Mouse (Mus musculus): ENCODE results near the gene Tbc1d5. TPM values are rescaled to one million over a fixed set of nuclear protein-coding genes. Genes with fewer than 3 reads are reported as not detected.

Gene Tbc1d5
- polyA plus RNA-seq, 1 experiment, result 12.2 TPM

DNA sequence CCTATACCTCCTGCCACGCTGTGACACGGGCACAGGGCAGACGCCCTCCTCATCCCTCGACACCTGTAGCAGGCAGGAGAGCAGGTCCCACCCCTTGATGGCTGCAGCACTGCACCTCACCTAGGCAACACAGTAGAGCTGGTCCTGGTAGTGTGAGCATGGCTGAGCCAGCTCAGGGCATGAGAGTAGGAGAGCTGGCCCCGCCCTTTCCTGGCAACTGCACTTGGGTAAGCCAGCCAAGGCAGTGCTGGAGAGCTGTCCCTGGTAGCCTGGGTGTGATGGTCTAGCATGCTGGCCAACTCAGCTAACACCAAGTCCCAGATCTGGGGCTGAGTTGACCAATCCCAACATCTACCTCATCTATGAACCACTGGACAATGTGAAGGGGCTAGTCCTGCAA, 19.9 kb downstream of the Tbc1d5 start:
- Histone ChIP-seq H3K27me3 (ENCODE audit: control insufficient read depth, insufficient read depth, low read length) (no peaks in the 10 kb centered on the region), H3K4me1 (replicated peaks; ENCODE audit: control insufficient read depth, insufficient read depth, low read length) (no peaks in the 10 kb centered on the region; the same call in 1 of the 2 replicates), H3K36me3 (ENCODE audit: control insufficient read depth, insufficient read depth, low read length) (no peaks in the 10 kb centered on the region), H3K27ac (ENCODE audit: control insufficient read depth, insufficient read depth, low read length) (no peak overlapping the region), H3K4me3 (ENCODE audit: control insufficient read depth, insufficient read depth, low read length) (no peak overlapping the region)
- 96% methylated on average over 5 of the region's 5 CpGs for WGBS
- no peak for DNase-seq
- TF ChIP-seq POLR2A (IDR thresholded peaks at IDR 0.05; ENCODE audit: control insufficient read depth, extremely low read depth, insufficient read depth, low read length, poor library complexity), result no peak
- TF ChIP-seq CTCF (IDR thresholded peaks at IDR 0.05; ENCODE audit: borderline replicate concordance, control insufficient read depth, extremely low read depth, insufficient read depth, low read length, poor library complexity), result no peak

GRCm38 (mm10) chr17:51150999-51151398, 28.2 kb downstream of the Tbc1d5 start:
- H3K27me3 ChIP-seq (ENCODE audit: control insufficient read depth, insufficient read depth, low read length), result no peaks in the 10 kb centered on the region
- H3K27ac ChIP-seq (ENCODE audit: control insufficient read depth, insufficient read depth, low read length), result no peak overlapping the region
- TF ChIP-seq CTCF (IDR thresholded peaks at IDR 0.05; ENCODE audit: borderline replicate concordance, control insufficient read depth, extremely low read depth, insufficient read depth, low read length, poor library complexity) (no peak), POLR2A (IDR thresholded peaks at IDR 0.05; ENCODE audit: control insufficient read depth, extremely low read depth, insufficient read depth, low read length, poor library complexity) (no peak)
- WGBS, result 92% methylated on average over 3 of the region's 3 CpGs
- no peak overlapping the region for H3K4me3 ChIP-seq (ENCODE audit: control insufficient read depth, insufficient read depth, low read length)
- no peaks in the 10 kb centered on the region for H3K36me3 ChIP-seq (ENCODE audit: control insufficient read depth, insufficient read depth, low read length)
- H3K4me1 ChIP-seq (replicated peaks; ENCODE audit: control insufficient read depth, insufficient read depth, low read length), result no peaks in the 10 kb centered on the region
- no peak for DNase-seq

GRCm38 (mm10) chr17:51144983-51145382, 34.2 kb downstream of the Tbc1d5 start:
- no peak for DNase-seq
- 98% methylated on average over 4 of the region's 4 CpGs for WGBS
- Histone ChIP-seq H3K27me3 (ENCODE audit: control insufficient read depth, insufficient read depth, low read length) (no peaks in the 10 kb centered on the region), H3K27ac (ENCODE audit: control insufficient read depth, insufficient read depth, low read length) (no peak overlapping the region), H3K4me3 (ENCODE audit: control insufficient read depth, insufficient read depth, low read length) (no peak overlapping the region), H3K4me1 (replicated peaks; ENCODE audit: control insufficient read depth, insufficient read depth, low read length) (no peaks in the 10 kb centered on the region), H3K36me3 (ENCODE audit: control insufficient read depth, insufficient read depth, low read length) (no peaks in the 10 kb centered on the region)
- no peak for TF ChIP-seq CTCF (IDR thresholded peaks at IDR 0.05; ENCODE audit: borderline replicate concordance, control insufficient read depth, extremely low read depth, insufficient read depth, low read length, poor library complexity)
- TF ChIP-seq POLR2A (IDR thresholded peaks at IDR 0.05; ENCODE audit: control insufficient read depth, extremely low read depth, insufficient read depth, low read length, poor library complexity), result no peak

- Histone ChIP-seq H3K27me3 (ENCODE audit: control insufficient read depth, insufficient read depth, low read length) (no peaks in the 10 kb centered on the region), H3K4me1 (replicated peaks; ENCODE audit: control insufficient read depth, insufficient read depth, low read length) (no peaks in the 10 kb centered on the region), H3K27ac (ENCODE audit: control insufficient read depth, insufficient read depth, low read length) (no peak overlapping the region), H3K36me3 (ENCODE audit: control insufficient read depth, insufficient read depth, low read length) (no peaks in the 10 kb centered on the region), H3K4me3 (ENCODE audit: control insufficient read depth, insufficient read depth, low read length) (no peak overlapping the region)
- no peak for DNase-seq
- 96% methylated on average over 4 of the region's 4 CpGs for WGBS
- TF ChIP-seq CTCF (IDR thresholded peaks at IDR 0.05; ENCODE audit: borderline replicate concordance, control insufficient read depth, extremely low read depth, insufficient read depth, low read length, poor library complexity), result no peak
These were observed 37.1 kb downstream of the Tbc1d5 start for GRCm38 (mm10) chr17:51142095-51142494.

- Histone ChIP-seq H3K4me1 (replicated peaks; ENCODE audit: control insufficient read depth, insufficient read depth, low read length) (no peaks in the 10 kb centered on the region), H3K4me3 (ENCODE audit: control insufficient read depth, insufficient read depth, low read length) (no peak overlapping the region), H3K27me3 (ENCODE audit: control insufficient read depth, insufficient read depth, low read length) (no peaks in the 10 kb centered on the region), H3K36me3 (ENCODE audit: control insufficient read depth, insufficient read depth, low read length) (no peaks in the 10 kb centered on the region), H3K27ac (ENCODE audit: control insufficient read depth, insufficient read depth, low read length) (no peak overlapping the region)
- DNase-seq, result no peak
- 83% methylated on average over 2 of the region's 2 CpGs for WGBS
- TF ChIP-seq POLR2A (IDR thresholded peaks at IDR 0.05; ENCODE audit: control insufficient read depth, extremely low read depth, insufficient read depth, low read length, poor library complexity) (no peak), CTCF (IDR thresholded peaks at IDR 0.05; ENCODE audit: borderline replicate concordance, control insufficient read depth, extremely low read depth, insufficient read depth, low read length, poor library complexity) (no peak)
These were observed 68.0 kb downstream of the Tbc1d5 start for GRCm38 (mm10) chr17:51111194-51111593.

- TF ChIP-seq CTCF (IDR thresholded peaks at IDR 0.05; ENCODE audit: borderline replicate concordance, control insufficient read depth, extremely low read depth, insufficient read depth, low read length, poor library complexity), result no peak
- TF ChIP-seq POLR2A (IDR thresholded peaks at IDR 0.05; ENCODE audit: control insufficient read depth, extremely low read depth, insufficient read depth, low read length, poor library complexity), result no peak
- WGBS, result 80% methylated on average over 1 of the region's 1 CpGs
- no peak for DNase-seq
- Histone ChIP-seq H3K4me3 (ENCODE audit: control insufficient read depth, insufficient read depth, low read length) (no peak overlapping the region), H3K27ac (ENCODE audit: control insufficient read depth, insufficient read depth, low read length) (no peak overlapping the region), H3K27me3 (ENCODE audit: control insufficient read depth, insufficient read depth, low read length) (no peaks in the 10 kb centered on the region), H3K36me3 (ENCODE audit: control insufficient read depth, insufficient read depth, low read length) (no peaks in the 10 kb centered on the region), H3K4me1 (replicated peaks; ENCODE audit: control insufficient read depth, insufficient read depth, low read length) (no peaks in the 10 kb centered on the region)
These were observed 74.9 kb downstream of the Tbc1d5 start for GRCm38 (mm10) chr17:51104294-51104693.

- H3K4me1 ChIP-seq (replicated peaks; ENCODE audit: control insufficient read depth, insufficient read depth, low read length), result no peaks in the 10 kb centered on the region
- no peak for TF ChIP-seq POLR2A (IDR thresholded peaks at IDR 0.05; ENCODE audit: control insufficient read depth, extremely low read depth, insufficient read depth, low read length, poor library complexity)
- TF ChIP-seq CTCF (IDR thresholded peaks at IDR 0.05; ENCODE audit: borderline replicate concordance, control insufficient read depth, extremely low read depth, insufficient read depth, low read length, poor library complexity), result no peak
- no peaks in the 10 kb centered on the region for H3K36me3 ChIP-seq (ENCODE audit: control insufficient read depth, insufficient read depth, low read length)
- no peak for DNase-seq
- WGBS, result 88% methylated on average over 1 of the region's 1 CpGs
- H3K4me3 ChIP-seq (ENCODE audit: control insufficient read depth, insufficient read depth, low read length), result no peak overlapping the region
- no peak overlapping the region for H3K27ac ChIP-seq (ENCODE audit: control insufficient read depth, insufficient read depth, low read length)
- H3K27me3 ChIP-seq (ENCODE audit: control insufficient read depth, insufficient read depth, low read length), result no peaks in the 10 kb centered on the region
These were observed 135.3 kb downstream of the Tbc1d5 start for GRCm38 (mm10) chr17:51043869-51044268.

Measured in thymus, adult 2 months (tissue).